11 mouse cellular contexts compared by ENCODE assay signal in the genomic region with DNA sequence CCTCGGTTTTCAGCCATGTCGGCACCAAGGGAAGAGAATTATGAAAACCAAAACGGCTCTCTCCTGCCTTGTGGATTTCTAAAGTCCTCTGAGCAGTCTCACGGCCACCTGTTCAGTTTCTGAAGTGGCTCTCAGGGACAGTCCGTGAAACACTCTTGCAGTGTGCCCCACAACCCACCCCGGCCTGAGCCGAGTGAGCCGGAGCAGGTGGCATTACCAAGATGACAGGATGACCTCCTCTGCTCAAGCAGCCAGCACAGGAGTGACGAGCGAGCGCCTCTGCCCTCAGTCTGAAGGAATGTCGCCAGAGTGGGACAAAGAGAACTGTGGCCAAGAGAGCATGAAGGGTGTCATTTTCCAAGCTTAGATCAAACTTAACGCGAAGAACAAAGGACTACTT. TPM values are rescaled to one million over a fixed set of nuclear protein-coding genes. Genes with fewer than 3 reads are reported as not detected.
DNase-seq lines count a peak whose midpoint lies in the region; ATAC-seq and TF ChIP-seq lines count a peak whose summit lies in the region.
"Had no signal": no experiment of that assay in that cellular context is flagged by ENCODE, and none has a peak within 500 bp of the region (broad histone marks: within the 10 kb centered on the region; RNA-seq: fewer than 3 reads in every experiment).

No protein-coding gene starts in this region.

- 71% methylated on average over 14 of the region's 14 CpGs for WGBS in limb, embryonic 13.5 days
- WGBS in limb, embryonic 10.5 days: 85% methylated on average over 14 of the region's 14 CpGs
- 42% methylated on average over 14 of the region's 14 CpGs for WGBS in stomach, postnatal 0 days
- WGBS in liver, postnatal 0 days (ENCODE audit: insufficient replicate concordance): 78% methylated on average over 14 of the region's 14 CpGs

- H3K27ac ChIP-seq in limb, embryonic 13.5 days: no peak overlapping the region
- no peak overlapping the region for H3K27ac ChIP-seq in limb, embryonic 10.5 days
- H3K27ac ChIP-seq in stomach, postnatal 0 days (replicated peaks): peak overlapping the region; percentile 63
- H3K27ac ChIP-seq in liver, postnatal 0 days (ENCODE audit: low read depth): no peak overlapping the region
- H3K27ac ChIP-seq: hindbrain, embryonic 14.5 days had no signal

- H3K4me1 ChIP-seq in limb, embryonic 13.5 days: no peaks in the 10 kb centered on the region
- H3K4me1 ChIP-seq in limb, embryonic 10.5 days: no peaks in the 10 kb centered on the region
- H3K4me1 ChIP-seq in stomach, postnatal 0 days (replicated peaks; ENCODE audit: control insufficient read depth, insufficient read depth): no peaks in the 10 kb centered on the region
- no peaks in the 10 kb centered on the region for H3K4me1 ChIP-seq in liver, postnatal 0 days (ENCODE audit: insufficient read depth)

- no peak overlapping the region for H3K9ac ChIP-seq in limb, embryonic 13.5 days
- H3K9ac ChIP-seq in stomach, postnatal 0 days (ENCODE audit: low read length): no peak overlapping the region
- no peak overlapping the region for H3K9ac ChIP-seq in liver, postnatal 0 days (replicated peaks)
- H3K9ac ChIP-seq: hindbrain, embryonic 14.5 days had no signal

- intact Hi-C loops in gastrocnemius, postnatal 14 days (cut with DNase I; ENCODE audit: low total_unique reads): no loop called here

- H3K4me2 ChIP-seq in limb, embryonic 13.5 days (replicated peaks): no peak overlapping the region
- H3K4me2 ChIP-seq in stomach, postnatal 0 days (replicated peaks; ENCODE audit: low read depth): peak overlapping the region; percentile 2; the same call in 1 of the 2 replicates
- H3K4me2 ChIP-seq in liver, postnatal 0 days (ENCODE audit: low read depth, low read length): no peak overlapping the region
- H3K4me2 ChIP-seq: hindbrain, embryonic 14.5 days had no signal

- peak; percentile 9 for DNase-seq in gastrocnemius, adult 18-20 months (ENCODE audit: low spot score)
- no peak for DNase-seq in gastrocnemius, postnatal 14 days
- no peak for DNase-seq in limb, embryonic 10.5 days (ENCODE audit: low spot score)
- peak; percentile 1 for DNase-seq in lung, postnatal 25 days (ENCODE audit: low spot score)
- peak; percentile 32 for DNase-seq in stomach, postnatal 0 days (ENCODE audit: low spot score)
- DNase-seq in ovary, postnatal 10 days (ENCODE audit: low spot score): no peak
- DNase-seq in liver, postnatal 0 days: no peak
- DNase-seq: adrenal gland, adult 2 months; B cell, adult 2 months had no signal

- H3K4me3 ChIP-seq in limb, embryonic 13.5 days: no peak overlapping the region
- H3K4me3 ChIP-seq in limb, embryonic 10.5 days: no peak overlapping the region
- no peak overlapping the region for H3K4me3 ChIP-seq in stomach, postnatal 0 days (ENCODE audit: low read depth, low read length)
- no peak overlapping the region for H3K4me3 ChIP-seq in liver, postnatal 0 days (ENCODE audit: low read depth, low read length)

- TF ChIP-seq CTCF in stomach, postnatal 0 days (IDR thresholded peaks at IDR 0.05; ENCODE audit: low read depth): no peak
- TF ChIP-seq CTCF in liver, postnatal 0 days (IDR thresholded peaks at IDR 0.05; ENCODE audit: low read depth): no peak

- H3K27me3 ChIP-seq in limb, embryonic 13.5 days: no peaks in the 10 kb centered on the region
- no peaks in the 10 kb centered on the region for H3K27me3 ChIP-seq in limb, embryonic 10.5 days (ENCODE audit: low read depth, poor library complexity, severe bottlenecking)
- H3K27me3 ChIP-seq in stomach, postnatal 0 days (ENCODE audit: control insufficient read depth, insufficient read depth, low read length): no peaks in the 10 kb centered on the region
- H3K27me3 ChIP-seq in liver, postnatal 0 days (ENCODE audit: insufficient read depth, low read length): no peaks in the 10 kb centered on the region

- H3K9me3 ChIP-seq in limb, embryonic 13.5 days: no peaks in the 10 kb centered on the region
- H3K9me3 ChIP-seq in limb, embryonic 10.5 days (replicated peaks): no peaks in the 10 kb centered on the region
- H3K9me3 ChIP-seq in stomach, postnatal 0 days (ENCODE audit: control insufficient read depth, low read length): no peaks in the 10 kb centered on the region
- H3K9me3 ChIP-seq in liver, postnatal 0 days (ENCODE audit: low read length): no peaks in the 10 kb centered on the region

- no peak for TF ChIP-seq EP300 in stomach, postnatal 0 days (optimal IDR thresholded peaks at IDR 0.05)
- no peak for TF ChIP-seq EP300 in liver, postnatal 0 days (IDR thresholded peaks at IDR 0.05; ENCODE audit: low read depth)

- H3K36me3 ChIP-seq in limb, embryonic 13.5 days: no peaks in the 10 kb centered on the region
- no peaks in the 10 kb centered on the region for H3K36me3 ChIP-seq in limb, embryonic 10.5 days
- no peaks in the 10 kb centered on the region for H3K36me3 ChIP-seq in stomach, postnatal 0 days (ENCODE audit: control insufficient read depth, insufficient read depth, low read length)
- no peaks in the 10 kb centered on the region for H3K36me3 ChIP-seq in liver, postnatal 0 days (replicated peaks; ENCODE audit: insufficient read depth, low read length)

- ATAC-seq in limb, embryonic 13.5 days (ENCODE audit: low FRiP score, low read depth): peak; percentile 59; the same call in 1 of the 2 replicates
- peak; percentile 49; the same call in 1 of the 2 replicates for ATAC-seq in stomach, postnatal 0 days (ENCODE audit: low FRiP score, low TSS enrichment)
- no peak for ATAC-seq in liver, postnatal 0 days

RNA-seq across cellular contexts. Expression of gene Frem2, which starts 26.0 kb away (rescaled TPM):
- 1 to 10 TPM in 1 of 2 experiments, under 1 TPM in 1; 0.66 to 1.3 TPM for total RNA-seq in gastrocnemius, adult 18-20 months (2021)
- total RNA-seq in gastrocnemius, postnatal 14 days (2021): 1 to 10 TPM; 7.0 to 9.4 TPM
- 5.7 and 6.8 TPM in 2 replicates for polyA plus RNA-seq in limb, embryonic 13.5 days (2015; fragmentation: Nextera tagmentation; extraction: Ambion mirVana)
- polyA plus RNA-seq in limb, embryonic 10.5 days (2016; fragmentation: Nextera tagmentation; extraction: Ambion mirVana): 2.9 and 3.7 TPM in 2 replicates
- 7.0 and 7.4 TPM in 2 replicates for polyA plus RNA-seq in stomach, postnatal 0 days (2015; fragmentation: Nextera tagmentation; extraction: Ambion mirVana)
- 0.05 and 0.06 TPM in 2 replicates for polyA plus RNA-seq in liver, postnatal 0 days (2015; fragmentation: Nextera tagmentation; extraction: Ambion mirVana)

Comparison
In these comparisons a context has a peak if more than half of its experiments do, and no peak if none do; other contexts are left out.
1. DNase-seq: peak in gastrocnemius, adult 18-20 months (single experiment), lung, postnatal 25 days (single experiment) and stomach, postnatal 0 days (single experiment); none in gastrocnemius, postnatal 14 days (single experiment), limb, embryonic 10.5 days (single experiment), ovary, postnatal 10 days (single experiment) and liver, postnatal 0 days (single experiment).